ENCODE assay signal across 22 mouse cellular contexts in genomic region chr11:3973081-3973480, GRCm38 (mm10). TPM values are rescaled to one million over a fixed set of nuclear protein-coding genes. Genes with fewer than 3 reads are reported as not detected.
"Had no signal": no experiment of that assay in that cellular context is flagged by ENCODE, and none has a peak within 500 bp of the region (broad histone marks: within the 10 kb centered on the region; RNA-seq: fewer than 3 reads in every experiment).

No protein-coding gene starts in this region.

- DNase-seq: lung, adult 18-20 months; lung, embryonic 14.5 days; lung, postnatal 10 days; midbrain, embryonic 14.5 days; retina, postnatal 1 day; right cerebral cortex, adult 18-20 months; right cerebral cortex, postnatal 25 days; right cerebral cortex, postnatal 4 days; spleen, adult 18-20 months; thymus, adult 18-20 months; thymus, postnatal 14 days; thymus, postnatal 36 days had no signal

- H3K27me3 ChIP-seq: midbrain, embryonic 12.5 days; neural tube, embryonic 13.5 days; neural tube, embryonic 15.5 days had no signal

- H3K4me3 ChIP-seq: midbrain, embryonic 10.5 days; midbrain, embryonic 12.5 days; myocyte; neural tube, embryonic 13.5 days; neural tube, embryonic 15.5 days had no signal

- H3K9ac ChIP-seq: lung, embryonic 14.5 days; midbrain, embryonic 12.5 days; neural tube, embryonic 13.5 days; neural tube, embryonic 15.5 days had no signal

- H3K4me1 ChIP-seq: midbrain, embryonic 10.5 days; midbrain, embryonic 12.5 days; neural tube, embryonic 13.5 days; neural tube, embryonic 15.5 days had no signal

- H3K27ac ChIP-seq: midbrain, embryonic 10.5 days; midbrain, embryonic 12.5 days; neural tube, embryonic 13.5 days; neural tube, embryonic 15.5 days had no signal

RNA-seq across cellular contexts. Expression of gene 4930556J24Rik, which starts 3.5 kb away (rescaled TPM):
- total RNA-seq: megakaryocyte, adult 5-6 weeks; megakaryocyte-erythroid progenitor cell, adult 5-6 weeks had no signal
- polyA plus RNA-seq: neural tube, embryonic 11.5 days; neural tube, embryonic 15.5 days; thymus, postnatal 0 days had no signal

RNA-seq across cellular contexts. Expression of gene Gal3st1, which starts 10.4 kb away (rescaled TPM):
- total RNA-seq: megakaryocyte-erythroid progenitor cell, adult 5-6 weeks had no signal
- polyA plus RNA-seq: myocyte had no signal

RNA-seq across cellular contexts. Expression of gene Sec14l4, which starts 58.2 kb away (rescaled TPM):
- total RNA-seq: megakaryocyte, adult 5-6 weeks; megakaryocyte-erythroid progenitor cell, adult 5-6 weeks had no signal
- polyA plus RNA-seq: midbrain, embryonic 10.5 days; midbrain, embryonic 12.5 days; midbrain, embryonic 14.5 days; midbrain, embryonic 16.5 days; myocyte; neural tube, embryonic 11.5 days; neural tube, embryonic 13.5 days; neural tube, embryonic 15.5 days had no signal
